Mouse (Mus musculus) hindbrain, embryonic 13.5 days (tissue): Measurements from ENCODE around the gene C130060K24Rik. TPM values are rescaled to one million over a fixed set of nuclear protein-coding genes. Genes with fewer than 3 reads are reported as not detected.

Source experiments
- ATAC-seq: fragments of 200-750 bp; cut with Nextera tagmentation; 2 replicates; pipeline ENCODE4 v1.8.0; 2017; ENCODE audit warnings: moderate TSS enrichment; ENCODE audit not compliant: low FRiP score
- H3K27ac ChIP-seq: fragments of 300-500 bp; sonication (generic); 2 replicates; pipeline ENCODE4 v1.5.1; 2015; ENCODE audit warnings: inconsistent platforms, mild to moderate bottlenecking, moderate library complexity
- H3K27me3 ChIP-seq: fragments of 300-500 bp; sonication (generic); 2 replicates; pipeline ENCODE4 v1.6.1; 2015; ENCODE audit warnings: mild to moderate bottlenecking, inconsistent platforms
- H3K36me3 ChIP-seq: fragments of 300-500 bp; sonication (generic); 2 replicates; pipeline ENCODE4 v1.6.1; 2015; ENCODE audit warnings: mild to moderate bottlenecking, inconsistent platforms
- H3K4me1 ChIP-seq: fragments of 300-500 bp; sonication (generic); replicated peaks from 2 replicates; pipeline ENCODE4 v1.6.1; 2015; ENCODE audit warnings: inconsistent platforms
- H3K4me2 ChIP-seq: fragments of 300-500 bp; sonication (generic); 2 replicates; pipeline ENCODE4 v1.6.1; 2015; ENCODE audit warnings: inconsistent platforms, mild to moderate bottlenecking, moderate library complexity
- H3K4me3 ChIP-seq: fragments of 300-500 bp; sonication (generic); 2 replicates; pipeline ENCODE4 v1.5.1; 2015; ENCODE audit warnings: mild to moderate bottlenecking, inconsistent platforms
- H3K9ac ChIP-seq: fragments of 300-500 bp; sonication (generic); 2 replicates; pipeline ENCODE4 v1.6.1; 2015; ENCODE audit warnings: mild to moderate bottlenecking, inconsistent platforms
- H3K9me3 ChIP-seq: fragments of 300-500 bp; sonication (generic); 2 replicates; pipeline ENCODE4 v1.6.1; 2016; ENCODE audit warnings: inconsistent platforms
- WGBS: fragments of 180-500 bp; shearing (Covaris S2); methylation state at CpG from one replicate; pipeline ENCODE4 v1.1.7; 2015; 5-methylcytosine and 5-hydroxymethylcytosine counted together
- polyA plus RNA-seq: library from polyadenylated mRNA; unstranded; fragments of >200 nt; fragmentation: Nextera tagmentation; extraction: Ambion mirVana; gene quantifications from 2 replicates; pipeline ENCODE4 v1.2.1, GENCODE M21; 2015

The C130060K24Rik gene
- 1.3 and 1.7 TPM in 2 replicates for polyA plus RNA-seq

DNA sequence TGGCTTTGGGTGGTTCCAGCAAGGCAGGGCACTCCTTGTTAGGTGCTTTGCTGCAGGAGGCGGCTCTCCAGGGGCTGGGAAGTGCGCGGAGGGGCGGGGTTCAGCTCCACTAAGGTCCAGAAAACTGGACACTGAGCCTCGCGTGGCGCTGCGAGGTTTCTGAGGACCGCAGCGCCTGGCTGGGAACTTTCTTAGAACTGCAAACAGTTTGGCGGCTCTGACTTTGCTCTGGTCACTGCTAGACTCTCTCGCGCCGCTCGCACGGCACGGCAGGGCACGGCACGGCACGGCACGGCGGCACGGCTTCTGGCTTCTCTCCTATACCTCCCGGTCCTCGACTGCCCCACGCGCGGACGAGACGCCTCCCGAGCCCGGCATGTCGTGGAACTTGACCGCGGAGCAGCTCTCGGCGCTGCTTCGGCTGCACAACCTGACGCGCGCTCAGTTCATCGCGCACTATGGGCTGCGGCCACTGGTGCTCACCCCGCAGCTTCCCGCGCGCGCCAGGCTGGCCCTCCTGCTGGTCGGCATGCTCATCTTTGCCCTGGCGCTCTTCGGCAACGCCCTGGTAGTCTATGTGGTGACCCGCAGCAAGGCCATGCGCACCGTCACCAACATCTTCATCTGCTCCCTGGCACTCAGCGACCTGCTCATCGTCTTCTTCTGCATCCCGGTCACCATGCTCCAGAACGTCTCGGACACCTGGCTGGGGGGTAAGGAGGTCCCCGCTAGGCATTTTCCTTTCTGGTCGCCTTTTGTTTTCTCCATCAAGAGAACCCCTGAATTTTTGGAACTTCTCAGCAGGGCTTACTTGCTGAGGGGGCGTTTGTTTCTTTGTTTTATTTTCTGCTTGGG, at the start of gene C130060K24Rik:
Gene C130060K24Rik (plus strand): TSS at position 188 of the 855 bp plus-strand sequence.
- Histone ChIP-seq H3K27me3 (peaks cover 22% of the 10 kb centered on the region), H3K36me3 (no peaks in the 10 kb centered on the region), H3K27ac (no peak within 1 kb of the TSS), H3K9ac (peak within 1 kb of the TSS; percentile 71), H3K9me3 (no peaks in the 10 kb centered on the region), H3K4me1 (peaks cover 9% of the 10 kb centered on the region), H3K4me3 (peak within 1 kb of the TSS; percentile 65), H3K4me2 (peak within 1 kb of the TSS; percentile 97)
- under 1% methylated on average over 64 of the region's 64 CpGs for WGBS
- ATAC-seq: peak; percentile 89

DNA sequence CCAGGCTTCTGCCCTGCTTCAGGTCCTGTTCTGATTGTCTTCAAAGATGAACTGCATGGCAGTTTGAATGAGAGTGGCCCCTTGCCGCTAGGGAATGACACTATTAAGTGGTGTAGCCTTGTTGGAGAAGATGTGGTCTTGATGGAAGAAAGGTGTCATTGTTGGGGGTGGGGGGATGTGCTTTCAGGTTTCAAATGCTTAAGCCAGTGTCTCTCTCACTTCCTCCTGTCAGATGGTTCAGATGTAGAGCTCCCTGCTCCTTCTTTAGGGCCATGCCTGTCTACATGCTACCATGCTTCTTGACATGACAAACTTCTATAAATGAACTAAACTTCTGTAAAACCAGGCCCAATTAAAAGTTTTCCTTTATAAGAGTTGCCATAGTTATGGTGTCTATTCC, 46.7 kb upstream of the C130060K24Rik start:
- no peak overlapping the region for H3K4me2 ChIP-seq
- WGBS: 84% methylated on average over 1 of the region's 1 CpGs
- H3K36me3 ChIP-seq: no peaks in the 10 kb centered on the region
- no peaks in the 10 kb centered on the region for H3K27me3 ChIP-seq
- no peak overlapping the region for H3K4me3 ChIP-seq
- H3K9me3 ChIP-seq: no peaks in the 10 kb centered on the region
- no peaks in the 10 kb centered on the region for H3K4me1 ChIP-seq
- H3K9ac ChIP-seq: no peak overlapping the region
- H3K27ac ChIP-seq: no peak overlapping the region
- no peak for ATAC-seq

DNA sequence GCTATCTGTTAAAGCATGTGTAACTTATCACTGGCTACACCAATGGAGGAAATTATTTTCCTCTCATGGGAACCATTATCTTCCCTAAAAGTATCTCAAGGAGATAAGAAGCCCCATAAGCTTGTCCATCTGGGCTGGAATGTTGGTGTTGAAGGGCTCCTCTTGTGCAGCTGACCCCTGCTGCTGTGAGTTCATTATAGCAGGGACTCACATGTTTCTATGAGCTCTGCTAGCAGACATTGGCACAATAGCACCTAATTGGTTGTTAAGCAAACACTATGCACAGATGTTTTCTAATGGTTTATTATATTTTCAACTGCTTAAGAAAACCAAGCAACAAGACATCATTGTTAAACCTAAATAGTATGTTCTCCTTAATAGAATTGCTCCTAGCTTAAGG, 41.5 kb upstream of the C130060K24Rik start:
- Histone ChIP-seq H3K4me1 (no peaks in the 10 kb centered on the region), H3K27ac (no peak overlapping the region), H3K9me3 (no peaks in the 10 kb centered on the region), H3K4me2 (no peak overlapping the region), H3K9ac (no peak overlapping the region), H3K27me3 (no peaks in the 10 kb centered on the region), H3K36me3 (no peaks in the 10 kb centered on the region), H3K4me3 (no peak overlapping the region)
- ATAC-seq: no peak

DNA sequence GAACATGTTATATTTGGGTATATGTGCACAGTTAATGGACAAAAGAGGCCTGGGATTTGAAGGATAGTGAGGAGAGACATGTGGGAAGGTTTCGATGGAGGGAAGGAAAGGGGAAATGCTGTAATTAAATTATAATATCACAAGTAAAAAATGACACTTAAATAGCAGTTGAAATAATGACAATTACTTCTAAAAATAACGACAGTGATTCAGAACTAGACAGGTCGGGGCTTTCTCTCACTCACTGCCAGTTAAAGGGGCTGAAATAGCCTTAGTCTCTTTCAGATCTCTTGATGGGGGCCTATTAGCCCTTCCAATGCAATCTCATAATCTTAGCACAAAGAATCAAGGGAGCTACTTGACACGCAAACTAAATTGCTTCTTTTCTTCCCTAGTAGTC, 39.5 kb upstream of the C130060K24Rik start:
- ATAC-seq: no peak
- Histone ChIP-seq H3K4me1 (no peaks in the 10 kb centered on the region), H3K9me3 (no peaks in the 10 kb centered on the region), H3K4me3 (no peak overlapping the region), H3K27me3 (no peaks in the 10 kb centered on the region), H3K4me2 (no peak overlapping the region), H3K36me3 (no peaks in the 10 kb centered on the region), H3K9ac (no peak overlapping the region), H3K27ac (no peak overlapping the region)
- WGBS: 86% methylated on average over 4 of the region's 4 CpGs

DNA sequence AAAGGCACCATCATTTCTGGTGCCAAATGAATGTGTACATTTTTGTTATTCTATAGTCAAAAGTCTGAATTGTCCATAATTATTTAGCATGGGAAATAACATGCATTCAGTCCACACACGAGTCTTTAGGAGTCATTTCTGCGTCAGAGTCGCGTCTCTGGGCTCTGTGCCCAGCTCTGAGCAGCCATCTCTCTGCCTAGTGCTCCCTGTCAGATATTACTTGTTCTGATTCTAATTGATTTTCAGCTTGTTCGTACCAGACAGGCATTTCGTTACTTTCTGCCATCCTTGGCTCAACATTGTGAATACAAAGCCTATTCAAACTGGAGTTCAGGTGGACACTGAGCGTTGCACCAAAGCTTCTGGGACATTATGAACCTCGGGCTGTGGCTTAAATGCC, 33.2 kb upstream of the C130060K24Rik start:
- no peak for ATAC-seq
- Histone ChIP-seq H3K27me3 (no peaks in the 10 kb centered on the region), H3K9ac (no peak overlapping the region), H3K36me3 (no peaks in the 10 kb centered on the region), H3K4me3 (no peak overlapping the region), H3K4me1 (peaks cover 6% of the 10 kb centered on the region), H3K4me2 (peak overlapping the region; percentile 4; the same call in 1 of the 2 replicates), H3K27ac (no peak overlapping the region), H3K9me3 (no peaks in the 10 kb centered on the region)
- WGBS: 61% methylated on average over 8 of the region's 8 CpGs

DNA sequence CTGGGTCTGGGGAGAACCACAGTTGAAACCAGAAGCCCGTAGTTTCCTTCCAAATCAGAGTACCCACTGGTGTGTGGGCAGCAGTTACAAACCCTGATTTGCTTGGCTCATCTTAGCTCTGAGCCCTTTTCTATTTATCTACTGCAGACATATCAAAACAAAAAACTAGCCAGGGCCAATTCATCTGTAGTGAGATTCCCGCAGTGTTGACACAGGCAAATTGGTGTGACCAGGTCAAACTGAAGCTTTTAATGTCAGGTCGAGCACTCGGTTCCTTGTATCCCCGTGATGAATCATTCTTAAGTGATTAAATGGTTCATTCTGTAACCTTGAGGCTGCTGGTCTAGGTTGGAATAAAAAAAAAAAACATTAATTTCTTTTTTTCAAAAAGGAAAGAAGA, 32.6 kb upstream of the C130060K24Rik start:
- no peak overlapping the region for H3K4me3 ChIP-seq
- no peak overlapping the region; the same call in 1 of the 2 replicates for H3K4me2 ChIP-seq
- no peak for ATAC-seq

DNA sequence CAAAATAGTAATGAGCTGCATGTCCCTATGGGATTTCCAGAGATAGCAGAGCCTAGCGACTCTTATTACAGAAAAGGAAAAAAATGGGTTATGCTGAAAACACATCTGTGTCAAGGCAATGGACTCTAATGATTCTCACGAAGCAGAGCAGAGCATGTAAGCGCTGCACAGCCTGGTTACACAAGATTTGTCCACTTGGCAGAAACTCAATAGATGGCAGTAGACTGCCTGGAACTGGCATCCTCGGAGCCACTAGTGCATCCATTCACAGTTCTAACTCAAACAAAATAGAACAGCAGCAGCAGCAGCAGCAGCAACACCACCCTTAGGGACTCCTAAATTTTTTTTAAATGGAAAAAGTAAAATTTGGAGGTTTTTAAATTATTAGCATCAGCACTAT, 29.3 kb upstream of the C130060K24Rik start:
- no peak overlapping the region for H3K4me2 ChIP-seq

More for the DNA sequence above, 32.6 kb upstream of the C130060K24Rik start:
- Histone ChIP-seq H3K9me3 (no peaks in the 10 kb centered on the region), H3K4me1 (peaks cover 6% of the 10 kb centered on the region), H3K9ac (no peak overlapping the region), H3K27me3 (no peaks in the 10 kb centered on the region), H3K27ac (no peak overlapping the region), H3K36me3 (no peaks in the 10 kb centered on the region)
- WGBS: 22% methylated on average over 5 of the region's 5 CpGs

DNA sequence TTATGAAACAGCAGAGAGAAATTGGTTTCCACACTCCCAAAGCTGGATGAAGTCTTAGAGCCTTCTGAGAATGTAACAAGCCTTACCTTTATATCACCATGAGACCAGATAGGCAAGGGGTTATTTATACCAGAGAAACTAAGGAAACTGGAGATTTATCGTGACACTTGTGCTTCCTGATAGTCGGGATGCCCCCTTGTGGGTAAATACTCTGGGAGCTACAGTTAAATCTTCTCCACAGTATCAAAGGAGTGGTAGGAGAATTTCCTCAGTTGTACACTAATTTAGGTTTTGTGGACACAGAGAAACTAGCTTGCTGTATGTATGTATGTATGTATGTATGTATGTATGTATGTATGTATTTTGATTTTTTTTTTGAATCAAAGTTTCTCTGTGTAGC, 5.0 kb upstream of the C130060K24Rik start:
- no peaks in the 10 kb centered on the region for H3K36me3 ChIP-seq
- H3K4me2 ChIP-seq: no peak overlapping the region
- ATAC-seq: no peak
- H3K4me1 ChIP-seq: peaks cover 4% of the 10 kb centered on the region
- no peak overlapping the region for H3K9ac ChIP-seq
- no peaks in the 10 kb centered on the region for H3K9me3 ChIP-seq
- H3K27me3 ChIP-seq: peaks cover 14% of the 10 kb centered on the region; the same call in 1 of the 2 replicates
- H3K27ac ChIP-seq: no peak overlapping the region
- H3K4me3 ChIP-seq: no peak overlapping the region
- WGBS: 66% methylated on average over 2 of the region's 2 CpGs

More for the DNA sequence above, 29.3 kb upstream of the C130060K24Rik start:
- ATAC-seq: peak; percentile 52; the same call in 1 of the 2 replicates
- Histone ChIP-seq H3K27ac (no peak overlapping the region), H3K4me3 (no peak overlapping the region), H3K9me3 (no peaks in the 10 kb centered on the region), H3K9ac (no peak overlapping the region), H3K36me3 (no peaks in the 10 kb centered on the region), H3K4me1 (peaks cover 6% of the 10 kb centered on the region), H3K27me3 (no peaks in the 10 kb centered on the region)
- 54% methylated on average over 4 of the region's 4 CpGs for WGBS

DNA sequence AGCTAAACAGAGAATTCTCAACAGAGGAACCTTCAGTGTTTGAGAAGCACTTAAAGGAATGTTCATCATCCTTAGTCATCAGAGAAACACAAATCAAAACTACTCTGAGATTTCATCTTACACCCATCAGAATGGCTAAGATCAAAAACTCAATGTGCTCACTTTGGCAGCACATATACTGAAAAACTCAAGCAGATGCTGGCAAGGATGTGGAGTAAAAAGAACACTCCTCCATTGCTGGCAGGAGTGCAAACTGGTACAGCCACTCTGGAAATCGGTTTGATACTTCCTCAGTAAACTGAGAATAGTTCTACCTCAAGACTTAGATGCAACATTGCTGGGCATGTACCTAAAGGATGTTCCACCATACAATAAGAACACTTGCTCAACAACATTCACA, 41.0 kb downstream of the C130060K24Rik start:
- H3K27me3 ChIP-seq: no peaks in the 10 kb centered on the region
- ATAC-seq: no peak
- no peak overlapping the region for H3K4me3 ChIP-seq
- H3K4me1 ChIP-seq: no peaks in the 10 kb centered on the region
- H3K36me3 ChIP-seq: no peaks in the 10 kb centered on the region
- no peak overlapping the region for H3K27ac ChIP-seq
- WGBS: 89% methylated on average over 1 of the region's 1 CpGs
- no peak overlapping the region for H3K4me2 ChIP-seq
- H3K9me3 ChIP-seq: no peaks in the 10 kb centered on the region
- no peak overlapping the region for H3K9ac ChIP-seq

DNA sequence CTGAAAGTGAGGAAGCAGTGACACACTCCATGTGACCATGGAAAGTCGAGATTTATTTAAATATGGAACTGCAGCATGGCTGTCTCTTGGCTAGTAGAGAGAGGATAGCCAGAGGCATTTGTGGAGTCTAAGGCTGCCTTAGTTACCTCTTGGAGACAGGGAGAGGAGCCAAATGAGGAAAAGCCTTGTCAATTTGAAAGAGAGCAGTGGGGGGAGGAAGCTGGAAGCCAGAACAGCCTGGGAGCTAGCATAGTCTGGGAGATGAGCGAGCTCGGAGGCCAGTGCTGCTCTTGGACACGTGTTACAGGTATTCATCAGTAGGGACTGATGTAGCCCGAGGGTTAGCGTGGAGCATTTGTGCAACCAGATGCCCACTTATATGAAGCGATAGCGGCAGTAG, 46.2 kb downstream of the C130060K24Rik start:
- Histone ChIP-seq H3K4me2 (no peak overlapping the region), H3K27me3 (no peaks in the 10 kb centered on the region), H3K4me3 (no peak overlapping the region), H3K4me1 (no peaks in the 10 kb centered on the region), H3K9ac (no peak overlapping the region), H3K36me3 (no peaks in the 10 kb centered on the region), H3K27ac (no peak overlapping the region), H3K9me3 (no peaks in the 10 kb centered on the region)
- 77% methylated on average over 8 of the region's 8 CpGs for WGBS
- ATAC-seq: peak; percentile 80

DNA sequence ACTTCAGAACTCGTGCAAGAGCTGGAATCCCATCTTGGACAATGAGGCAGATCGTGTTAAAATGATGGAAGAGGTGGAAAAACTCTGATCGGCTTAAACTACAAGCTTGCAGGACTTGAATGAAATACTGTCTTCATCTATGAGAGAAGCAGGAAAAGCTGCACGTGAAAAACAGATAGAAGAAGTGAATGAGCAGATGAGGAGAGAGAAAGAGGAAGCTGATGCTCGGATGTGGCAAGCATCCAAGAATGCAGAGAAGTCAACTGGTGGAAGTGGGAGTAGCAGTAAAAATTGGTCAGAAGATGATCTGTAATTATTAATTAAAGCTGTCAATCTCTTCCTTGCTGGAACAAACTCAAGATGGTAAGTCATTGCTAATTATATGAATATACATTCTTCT, 52.3 kb downstream of the C130060K24Rik start:
- Histone ChIP-seq H3K4me2 (no peak overlapping the region), H3K4me1 (no peaks in the 10 kb centered on the region), H3K4me3 (no peak overlapping the region), H3K9ac (no peak overlapping the region), H3K27ac (no peak overlapping the region), H3K27me3 (no peaks in the 10 kb centered on the region), H3K36me3 (no peaks in the 10 kb centered on the region), H3K9me3 (no peaks in the 10 kb centered on the region)
- WGBS: 89% methylated on average over 5 of the region's 5 CpGs
- ATAC-seq: no peak

DNA sequence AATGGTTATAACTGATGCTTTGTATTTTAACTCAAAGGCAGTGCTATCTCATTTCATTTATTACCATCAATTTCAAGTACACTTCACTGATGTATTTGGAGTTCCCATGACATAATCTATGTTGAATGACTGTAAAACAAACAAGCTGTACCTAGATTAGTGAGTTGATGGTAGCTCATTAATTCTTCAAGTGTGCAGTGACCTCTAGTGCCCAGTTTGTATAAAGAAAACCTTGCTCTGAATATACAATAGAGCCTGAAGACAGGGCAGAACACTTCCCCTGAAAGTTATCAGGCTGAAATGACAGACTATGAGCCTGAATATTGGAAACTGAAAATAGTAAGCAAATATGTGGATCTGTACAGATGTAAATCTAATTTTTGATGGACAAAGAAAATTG, 72.6 kb downstream of the C130060K24Rik start:
- Histone ChIP-seq H3K4me3 (no peak overlapping the region), H3K9ac (no peak overlapping the region), H3K27ac (no peak overlapping the region), H3K27me3 (no peaks in the 10 kb centered on the region), H3K36me3 (no peaks in the 10 kb centered on the region), H3K4me1 (no peaks in the 10 kb centered on the region), H3K4me2 (no peak overlapping the region), H3K9me3 (no peaks in the 10 kb centered on the region)
- peak; percentile 73; the same call in 1 of the 2 replicates for ATAC-seq

DNA sequence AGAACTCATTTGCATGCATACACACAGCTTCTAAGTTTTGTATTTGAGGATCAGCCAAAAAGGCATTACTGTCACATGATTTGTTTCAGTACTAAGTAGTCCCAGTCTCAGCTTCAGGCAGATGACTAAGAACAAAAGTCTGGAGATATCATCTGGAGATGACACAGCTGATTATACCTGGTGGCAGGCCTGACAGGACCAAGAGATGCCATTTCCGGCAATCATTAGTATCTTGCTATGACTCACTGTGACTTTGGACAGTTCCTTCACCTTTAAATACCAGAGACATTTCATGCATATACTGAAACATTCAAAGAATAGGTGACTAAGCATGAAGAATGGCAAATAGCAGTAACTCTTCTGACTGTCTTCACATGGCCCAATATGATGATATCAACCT, 84.4 kb downstream of the C130060K24Rik start:
- H3K9ac ChIP-seq: no peak overlapping the region
- H3K36me3 ChIP-seq: no peaks in the 10 kb centered on the region
- H3K27me3 ChIP-seq: no peaks in the 10 kb centered on the region
- no peak overlapping the region for H3K4me3 ChIP-seq
- H3K27ac ChIP-seq: no peak overlapping the region
- WGBS: 94% methylated on average over 1 of the region's 1 CpGs
- no peaks in the 10 kb centered on the region for H3K9me3 ChIP-seq
- ATAC-seq: no peak
- H3K4me1 ChIP-seq: no peaks in the 10 kb centered on the region
- H3K4me2 ChIP-seq: no peak overlapping the region
